Mouse (Mus musculus) stomach, postnatal 0 days (tissue): ENCODE results near the gene Wbp2.

Experiments
- CTCF ChIP-seq: IDR thresholded peaks from 2 replicates; pipeline ENCODE4 v1.5.1; 2016; ENCODE audit warnings: antibody characterized with exemption, low read depth, mild to moderate bottlenecking, moderate library complexity
- EP300 ChIP-seq: optimal IDR thresholded peaks from 2 replicates; pipeline ENCODE3; 2016; ENCODE audit warnings: antibody characterized with exemption

- TF ChIP-seq CTCF (no peak), EP300 (no peak)
Observed at GRCm38 (mm10) chr11:116105065-116105464, 18.3 kb upstream of the Wbp2 start.
